Mouse (Mus musculus) lung, postnatal 10 days (tissue): ENCODE measurements at regions not wholly inside any gene's neighbourhood (a gene's known extent, or its start where the extent isn't known, plus 50 kb on each side); places are given as distances from the start of the nearest gene placed in this dataset.
A peak's percentile ranks its signal among the peaks of the same experiment; 100 is the strongest.

Source experiments
- DNase-seq: peaks from one replicate; pipeline ENCODE4 v3.0.0; 2021

DNA sequence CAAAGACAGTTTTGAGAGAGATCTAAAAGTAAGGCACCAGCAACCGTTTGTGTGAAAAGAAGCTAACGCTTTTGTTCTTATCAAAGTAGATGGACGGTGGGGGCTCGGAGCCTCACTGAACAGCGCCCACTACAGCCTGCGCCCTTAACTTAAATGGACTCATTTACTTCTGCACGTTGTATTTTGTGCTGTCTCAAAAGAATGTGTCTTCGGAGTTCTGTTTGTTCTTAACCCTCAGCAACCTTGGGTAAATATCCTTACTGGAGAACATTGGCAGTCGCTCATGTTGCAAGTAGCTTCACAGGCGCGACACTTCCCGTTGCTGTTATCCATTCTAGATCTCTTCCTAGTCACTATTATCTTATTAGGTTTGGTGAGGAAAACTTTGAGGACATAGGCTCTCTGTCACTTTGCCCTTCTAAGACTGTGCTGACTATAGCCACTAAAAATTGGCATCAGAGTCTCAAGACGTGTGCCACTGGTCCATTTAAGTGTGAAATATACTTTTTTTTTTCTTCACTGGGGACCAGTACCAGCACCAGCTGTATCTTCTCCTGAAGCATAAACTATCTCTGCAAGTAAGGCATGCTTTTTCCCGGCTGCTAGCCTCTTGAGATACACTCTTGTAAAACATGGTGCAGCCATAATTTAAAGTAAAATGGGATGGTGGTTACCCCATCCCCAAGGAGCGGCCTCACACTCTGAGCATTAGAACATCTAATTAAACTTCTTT, 507.0 kb upstream of the Kif2a start:
- DNase-seq, result peak; percentile 64

DNA sequence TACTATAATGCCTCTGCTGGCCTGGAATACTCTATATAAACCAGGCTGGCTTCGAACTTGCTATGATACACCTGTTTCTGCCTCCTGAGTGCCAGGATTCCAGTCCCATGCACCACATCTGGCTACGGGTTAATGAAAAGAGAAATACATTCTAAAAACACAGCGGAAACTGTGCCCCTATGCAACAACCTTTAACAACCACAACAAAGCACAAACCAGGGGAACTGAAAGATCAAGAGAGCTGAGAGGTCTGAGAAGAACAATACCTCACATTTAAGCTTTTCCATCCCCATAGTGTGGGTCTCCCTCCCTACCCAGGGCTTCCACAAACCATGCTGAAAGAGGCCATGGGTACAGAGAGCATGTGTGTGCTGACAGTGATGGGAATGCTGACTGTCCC, 501.0 kb upstream of the Kif2a start:
- DNase-seq, result no peak

DNA sequence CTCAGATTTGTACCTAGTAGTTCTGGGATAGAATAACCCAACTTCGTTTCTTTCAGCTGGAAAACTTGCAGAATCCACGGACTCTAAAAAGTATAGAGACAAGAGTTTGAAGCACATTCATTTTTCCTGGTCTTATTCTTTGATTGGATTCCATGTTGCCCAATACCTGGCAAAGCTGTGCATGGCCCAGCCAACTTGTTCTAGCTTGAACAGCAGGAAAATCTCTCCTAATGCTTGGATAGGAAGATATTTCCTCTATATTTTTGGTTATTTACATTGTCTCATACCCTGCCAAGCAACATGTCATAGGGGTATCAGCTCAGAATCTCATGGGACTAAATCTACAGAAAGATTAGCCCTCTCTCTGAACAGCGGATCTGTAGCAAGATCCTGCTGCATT, 492.3 kb upstream of the Kif2a start:
- DNase-seq, result peak; percentile 27

DNA sequence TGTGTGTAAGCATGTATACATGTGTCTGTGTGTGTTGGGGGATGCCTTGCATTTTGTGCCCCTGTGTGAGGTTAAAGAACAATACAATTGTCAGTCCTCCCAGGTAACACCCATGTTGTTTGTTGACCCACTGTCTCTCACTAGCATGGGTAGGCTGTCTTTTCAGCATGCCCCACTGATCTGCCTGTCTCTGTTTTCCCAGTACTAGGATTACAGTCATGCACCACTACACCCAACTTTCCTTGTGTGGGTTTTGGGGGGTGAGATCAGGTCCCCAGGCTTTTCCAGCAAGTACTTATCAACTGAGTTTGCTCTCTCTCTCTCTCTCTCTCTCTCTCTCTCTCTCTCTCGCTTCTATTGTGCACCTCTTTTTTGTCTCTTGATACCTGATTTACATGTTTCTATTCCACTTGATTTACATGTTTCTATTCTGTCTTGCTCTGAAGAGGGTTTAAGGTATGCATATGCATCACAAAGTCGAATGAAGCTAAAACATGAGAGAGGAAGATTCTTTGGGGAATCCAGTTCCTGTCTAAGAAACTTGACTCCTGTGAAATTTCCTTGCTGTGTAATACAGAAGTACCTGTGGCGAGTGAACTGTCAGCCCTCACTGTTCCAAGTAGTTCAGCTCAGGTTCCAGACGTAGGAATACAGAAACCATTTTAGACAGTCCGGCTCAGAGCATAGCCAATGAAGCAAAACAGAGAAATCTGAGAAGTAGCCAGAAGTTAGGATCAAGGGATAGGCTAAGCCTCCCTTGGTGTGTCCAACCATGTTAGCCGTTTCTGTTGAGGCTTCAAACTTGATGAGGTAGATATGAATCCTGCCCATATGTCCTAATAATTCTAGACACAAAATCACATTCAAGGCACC, 491.6 kb upstream of the Kif2a start:
- DNase-seq, result no peak

DNA sequence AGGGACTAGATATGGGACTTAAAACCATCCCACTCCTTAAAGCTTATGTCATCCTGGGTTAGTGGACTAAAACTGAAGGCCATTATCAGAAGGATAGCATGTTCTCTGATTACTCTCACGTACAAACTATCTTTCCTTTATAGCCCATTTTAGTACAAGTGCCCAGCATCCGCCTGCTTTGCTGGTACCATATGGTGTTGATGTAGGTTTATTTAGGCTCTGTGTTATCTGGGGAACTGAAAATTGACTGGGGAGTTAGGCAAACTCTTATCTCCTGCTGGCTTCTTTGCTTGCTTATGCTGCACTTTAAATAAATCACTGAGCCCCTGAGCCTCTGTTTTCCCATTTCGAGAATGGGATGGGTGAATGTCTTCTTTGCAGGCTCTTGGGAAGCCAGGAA, 485.4 kb upstream of the Kif2a start:
- no peak for DNase-seq

DNA sequence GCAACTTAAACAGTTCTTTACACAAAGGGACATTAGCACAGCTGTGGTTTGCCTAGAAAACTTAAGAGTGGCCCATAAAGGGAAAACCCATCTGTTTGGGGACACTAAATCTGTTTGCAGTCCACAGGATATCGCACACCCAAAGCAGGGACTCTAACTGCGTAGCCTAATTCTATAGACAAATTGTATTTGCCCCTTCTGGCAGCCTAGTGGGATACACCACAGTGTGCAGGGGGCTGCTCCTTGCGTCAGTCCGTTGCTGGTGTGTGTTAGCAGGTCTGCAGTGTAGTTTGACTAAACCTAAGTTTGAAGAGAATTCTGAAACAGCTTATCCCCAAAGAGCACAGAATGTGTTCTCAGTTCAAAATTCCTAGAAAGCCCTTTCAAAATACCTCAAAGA, 484.9 kb upstream of the Kif2a start:
- no peak for DNase-seq

DNA sequence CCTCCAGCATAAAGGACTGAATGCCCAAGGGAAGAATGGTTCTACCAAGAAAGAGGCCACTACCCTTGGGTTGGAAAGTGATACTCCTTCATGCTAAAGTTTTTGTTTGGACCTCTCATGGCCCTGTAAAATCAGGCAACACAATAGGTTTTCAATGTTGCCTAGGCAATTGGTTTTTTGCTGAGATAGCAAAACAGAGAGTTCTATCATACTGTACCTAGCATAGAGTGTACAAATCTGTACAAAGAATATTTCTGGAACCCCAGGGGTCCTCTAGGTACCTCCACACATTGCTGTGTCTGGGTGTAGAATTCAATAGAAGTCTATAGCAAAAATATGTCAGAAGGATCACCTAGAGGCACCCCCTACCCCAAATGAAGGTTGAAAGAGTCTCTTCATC, 483.4 kb upstream of the Kif2a start:
- DNase-seq, result no peak

DNA sequence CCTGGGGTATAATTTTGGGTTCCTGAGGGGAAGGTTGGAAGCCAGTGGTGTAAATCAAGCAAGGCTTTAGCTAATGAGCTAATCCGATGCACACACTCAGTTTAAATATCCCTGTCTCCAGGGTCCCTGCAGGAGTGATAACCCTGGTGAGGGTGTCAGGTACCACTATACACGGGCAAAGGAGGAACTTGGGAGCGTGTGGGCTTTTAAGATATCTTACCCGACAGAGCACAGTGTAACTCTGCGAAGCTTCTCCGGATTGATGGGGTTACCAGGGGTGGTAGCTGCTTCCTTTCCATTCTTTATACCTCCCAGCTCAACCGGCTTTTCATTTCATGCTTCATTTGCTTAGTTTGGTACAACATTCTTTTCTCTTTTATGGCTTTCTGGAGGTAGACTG, 480.3 kb upstream of the Kif2a start:
- no peak for DNase-seq

DNA sequence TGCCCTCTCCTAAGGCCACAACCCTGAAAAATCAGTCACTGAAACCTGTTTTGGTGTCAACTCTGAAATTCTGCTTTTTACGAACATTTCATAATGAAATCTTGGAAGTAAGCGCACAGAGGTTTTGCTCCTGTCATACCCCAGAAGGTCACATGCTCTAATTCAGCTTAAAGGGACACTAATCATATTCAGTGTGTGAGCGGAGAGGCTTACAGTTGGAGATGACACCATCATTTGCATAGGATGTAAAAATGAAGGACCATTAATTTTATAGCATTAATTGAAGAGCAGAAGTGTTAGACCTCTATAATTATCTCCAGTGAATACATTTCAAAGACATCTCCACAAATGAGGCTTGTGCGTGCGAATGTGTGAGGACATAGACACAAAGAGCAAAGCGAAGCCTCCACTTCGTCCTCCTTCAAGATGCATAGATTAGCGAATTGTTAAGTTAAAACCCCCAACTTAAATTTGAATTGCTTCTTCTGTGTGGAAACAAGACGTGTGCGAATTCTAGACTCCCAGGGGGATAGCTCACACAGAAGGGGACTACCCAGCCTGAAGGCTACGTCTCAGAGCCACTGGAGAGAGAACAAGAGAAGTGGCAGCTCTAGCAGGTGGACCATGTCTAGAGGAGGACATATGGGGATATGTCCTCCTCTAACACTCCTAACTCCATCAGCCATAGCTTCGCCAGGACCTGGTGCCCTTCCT, 479.0 kb upstream of the Kif2a start:
- DNase-seq, result no peak

DNA sequence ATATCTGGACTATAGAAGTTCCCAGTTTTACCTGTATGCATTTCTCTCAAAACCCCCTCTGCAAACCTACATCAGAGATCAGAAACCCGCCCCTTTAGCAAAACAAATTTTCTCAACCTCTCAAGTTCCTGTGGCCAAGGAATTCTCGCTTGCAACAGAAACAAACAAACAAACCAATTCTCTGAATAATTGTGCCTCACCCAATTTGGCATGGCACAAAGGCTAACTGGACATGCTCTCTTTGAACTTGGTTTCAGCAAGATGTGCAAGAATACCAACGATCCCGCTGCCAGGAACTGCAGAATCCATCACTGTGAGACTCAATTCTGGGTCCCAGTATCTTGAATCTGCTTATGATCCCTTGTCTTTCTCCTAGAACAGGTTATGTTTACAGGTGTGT, 477.4 kb upstream of the Kif2a start:
- peak; percentile 25 for DNase-seq

DNA sequence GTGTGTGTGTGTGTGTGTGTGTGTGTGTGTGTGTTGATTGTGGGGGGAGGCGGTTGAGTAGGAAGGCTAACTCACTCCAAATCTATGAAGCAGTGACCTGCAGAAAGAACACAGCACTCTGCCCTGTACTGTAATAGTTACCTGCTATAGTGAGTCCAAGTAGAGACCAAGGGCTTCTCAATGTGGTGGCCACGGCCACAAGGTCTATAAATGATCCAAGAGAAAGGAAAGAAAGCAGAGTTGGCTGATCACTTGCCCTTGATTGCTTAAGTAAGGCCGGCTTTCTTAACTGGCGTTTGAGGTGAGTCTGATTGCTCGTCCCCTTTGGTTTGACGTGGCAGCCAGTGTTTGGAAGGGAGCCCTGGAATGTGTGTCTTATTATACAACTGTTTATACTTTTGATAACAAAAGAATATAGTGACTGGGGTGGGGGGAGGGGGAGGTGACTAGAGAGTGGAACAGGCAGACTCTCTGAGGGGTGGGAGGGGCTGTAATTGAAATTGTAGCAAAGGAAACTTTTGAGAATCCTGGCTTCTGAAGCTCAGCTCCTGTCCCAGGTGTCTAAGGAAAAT, 473.3 kb upstream of the Kif2a start:
- peak; percentile 72 for DNase-seq

DNA sequence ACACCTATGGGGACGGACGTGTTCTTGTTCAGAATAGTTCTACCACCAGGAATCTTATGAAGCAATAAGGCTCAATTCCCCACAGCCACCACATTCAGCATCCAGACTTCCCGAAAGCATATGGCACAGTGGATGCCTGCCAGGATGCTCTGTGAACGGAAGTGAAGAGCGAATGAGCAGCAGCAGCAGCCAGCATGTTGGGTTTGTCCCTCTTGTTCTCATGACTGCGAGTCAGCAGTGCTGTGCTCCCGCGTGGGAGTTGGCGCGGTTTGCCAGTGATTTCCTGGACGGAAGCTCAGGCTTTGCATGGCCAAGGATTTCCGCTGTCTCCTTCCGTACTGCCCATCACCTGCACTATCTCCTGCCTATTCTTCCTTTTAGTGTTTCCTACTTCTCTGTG, 471.8 kb upstream of the Kif2a start:
- DNase-seq, result peak; percentile 83

DNA sequence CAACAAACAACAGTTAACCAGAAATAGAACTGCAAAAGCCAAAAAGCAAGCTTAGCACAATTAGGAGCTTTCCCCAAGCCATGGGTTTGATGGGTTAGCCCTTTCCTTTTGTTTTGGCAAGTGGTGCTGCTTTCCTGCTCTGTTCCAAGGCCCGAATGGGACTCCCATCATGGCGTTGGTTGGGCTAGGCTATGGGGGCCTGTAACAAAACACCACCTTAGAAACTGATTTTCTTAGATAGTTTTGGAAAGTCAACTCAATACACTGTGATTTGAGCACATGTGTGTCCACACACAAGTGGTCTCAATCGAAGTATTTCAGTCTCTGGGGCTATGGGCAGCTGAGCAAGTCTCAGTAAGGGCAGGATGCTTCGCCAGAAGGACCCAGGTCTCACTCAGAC, 470.5 kb upstream of the Kif2a start:
- DNase-seq, result no peak

DNA sequence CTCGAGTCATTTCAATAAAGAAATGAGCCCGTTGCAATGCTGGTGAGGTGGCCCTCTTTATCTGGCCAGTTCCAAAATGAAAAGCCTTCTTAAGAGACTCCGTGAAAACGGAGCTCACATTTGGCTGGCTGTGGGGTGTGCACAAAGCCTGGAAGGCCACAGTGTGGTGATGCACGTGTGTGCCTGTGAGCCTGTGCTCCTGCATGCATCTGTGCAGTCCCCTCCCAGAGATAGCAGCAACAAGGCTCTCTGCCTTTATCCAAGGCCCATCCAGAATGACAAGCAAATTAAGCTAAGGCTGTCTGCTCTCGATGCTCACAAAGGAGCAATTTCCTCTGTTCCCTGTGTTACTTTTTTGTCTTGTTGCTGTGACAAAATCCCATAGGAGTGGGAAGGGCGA, 469.5 kb upstream of the Kif2a start:
- DNase-seq, result no peak

DNA sequence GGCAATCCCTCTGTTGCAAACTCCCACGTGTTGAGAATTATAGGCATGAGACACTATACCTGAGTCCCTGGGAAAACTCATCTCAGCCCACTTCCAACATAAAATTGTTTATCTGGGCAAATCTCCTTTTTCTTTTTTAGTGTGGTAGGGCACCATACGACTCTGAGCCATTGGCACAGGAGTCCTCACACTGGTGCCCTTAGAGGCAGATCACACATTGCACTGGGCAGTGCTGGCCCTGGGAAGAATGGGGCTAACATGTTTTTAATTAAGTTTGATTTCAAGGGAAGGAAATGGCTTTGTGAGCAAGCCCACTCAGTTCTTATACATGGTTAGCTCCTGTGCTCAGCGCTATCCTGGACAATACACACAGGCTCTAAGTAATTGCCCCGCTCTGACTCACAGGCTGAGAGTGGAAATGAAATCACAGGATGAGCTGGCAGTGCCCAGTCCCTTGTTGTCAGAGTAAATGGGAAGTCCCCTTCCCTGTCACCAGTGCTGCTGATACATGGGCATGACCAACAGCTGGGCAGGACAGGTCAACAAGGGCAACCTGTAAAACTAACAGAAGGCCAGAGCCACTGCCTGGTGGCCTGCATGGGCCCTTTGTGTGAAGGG, 463.6 kb upstream of the Kif2a start:
- DNase-seq, result peak; percentile 33

DNA sequence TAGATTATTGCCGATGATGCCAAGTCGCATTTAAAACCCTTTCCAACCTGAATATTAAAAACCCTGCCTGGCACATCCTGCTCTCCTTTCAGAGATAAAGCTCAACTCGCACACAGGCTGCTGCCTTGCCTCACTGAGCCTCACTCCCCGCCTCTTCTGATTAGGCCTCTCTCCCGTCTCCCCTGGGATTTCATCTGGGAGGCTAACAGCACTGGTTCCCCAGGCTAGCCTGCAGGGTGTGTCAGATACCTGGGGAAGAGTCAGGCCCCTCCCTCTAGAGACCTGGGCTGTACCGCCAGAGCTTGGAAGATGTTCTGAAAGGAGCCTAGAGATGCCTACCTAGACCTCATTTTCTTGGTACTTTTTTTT, 462.7 kb upstream of the Kif2a start:
- DNase-seq, result no peak

DNA sequence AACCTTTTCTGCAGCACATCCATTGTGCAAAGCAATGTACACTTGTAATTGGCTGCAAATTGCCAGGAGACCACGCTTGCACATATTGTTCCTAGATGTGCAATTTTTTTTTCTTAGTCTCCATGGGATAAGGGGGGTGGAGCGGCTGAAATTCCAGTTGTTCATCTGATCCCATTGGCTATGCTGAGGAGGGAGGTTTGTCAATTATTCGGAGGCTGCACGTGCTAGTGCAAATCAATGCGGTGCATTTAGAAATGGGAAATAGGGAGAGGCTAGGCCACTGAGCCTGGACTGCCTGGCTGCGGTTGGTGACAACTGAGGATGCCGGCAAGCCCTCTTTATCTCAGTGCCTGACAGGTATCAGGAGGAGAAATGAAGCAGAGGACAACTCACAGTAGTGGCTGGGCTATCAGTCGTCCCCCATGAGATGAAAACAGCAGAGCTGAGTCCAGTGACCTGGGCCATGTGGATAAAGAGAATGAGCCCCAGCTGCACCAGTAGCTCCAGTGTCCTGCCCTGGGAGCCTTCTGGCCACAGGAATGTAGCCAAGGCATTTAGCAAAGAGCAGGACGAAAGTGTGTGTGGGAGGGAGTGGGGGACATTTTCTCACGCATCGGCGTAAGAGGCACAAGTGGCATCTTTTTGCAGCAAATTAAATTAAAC, 462.2 kb upstream of the Kif2a start:
- no peak for DNase-seq

DNA sequence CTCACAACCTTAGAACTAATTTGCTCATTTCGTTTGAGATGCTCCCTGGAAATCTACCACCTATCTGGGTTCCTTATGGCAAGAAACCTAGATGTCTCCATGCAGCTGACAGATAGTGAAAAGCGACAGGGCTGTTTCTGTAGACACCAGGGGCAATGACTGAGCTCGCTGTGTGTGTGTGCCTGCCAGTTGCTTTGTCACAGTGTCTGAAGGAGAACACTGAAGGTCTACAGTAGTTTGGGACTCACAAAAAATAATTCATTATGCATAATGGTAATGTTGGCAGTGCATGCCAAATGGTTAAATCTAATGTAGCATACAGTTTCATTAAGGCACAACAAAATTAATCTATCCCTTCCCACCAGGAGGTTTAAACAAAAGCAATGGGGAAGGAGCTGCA, 453.2 kb upstream of the Kif2a start:
- no peak for DNase-seq

DNA sequence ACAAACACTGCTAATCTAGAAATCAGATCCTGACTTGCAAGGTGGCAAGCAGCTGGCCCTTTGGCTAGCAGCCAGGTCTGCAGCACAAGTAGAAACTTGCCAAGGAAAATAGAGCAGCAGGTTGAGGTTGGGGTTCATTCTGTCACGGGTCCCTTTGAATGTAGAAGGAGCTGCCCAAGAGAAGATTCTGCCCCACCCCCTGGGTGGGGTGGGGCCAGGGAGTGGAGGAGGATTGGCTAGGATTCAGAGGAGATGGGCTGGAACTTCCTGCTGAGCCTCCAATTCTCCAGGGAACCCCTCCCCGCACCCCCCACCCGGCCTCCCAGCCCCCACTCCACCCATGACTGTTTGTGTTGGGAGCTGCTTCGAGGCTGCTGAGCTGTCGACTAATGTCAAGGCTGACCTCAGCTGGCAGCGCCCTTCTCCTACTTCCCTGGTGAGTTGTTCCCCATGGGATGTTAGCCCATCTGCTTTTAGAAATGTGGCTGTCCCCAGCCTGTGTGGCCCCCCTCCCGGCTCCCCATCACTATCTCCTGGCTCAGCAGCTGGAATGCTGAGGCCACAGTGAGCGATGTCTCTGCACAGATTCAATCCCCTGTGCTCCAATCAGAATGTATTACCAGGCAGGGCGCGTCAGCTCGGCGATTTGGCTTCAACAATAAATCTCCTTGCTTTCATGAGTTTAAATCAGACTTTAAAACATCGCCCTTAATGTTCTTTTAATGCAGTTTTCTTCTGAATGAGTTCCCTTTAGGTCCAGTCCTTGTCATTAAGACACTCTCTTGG, 447.8 kb upstream of the Kif2a start:
- DNase-seq, result peak; percentile 80

DNA sequence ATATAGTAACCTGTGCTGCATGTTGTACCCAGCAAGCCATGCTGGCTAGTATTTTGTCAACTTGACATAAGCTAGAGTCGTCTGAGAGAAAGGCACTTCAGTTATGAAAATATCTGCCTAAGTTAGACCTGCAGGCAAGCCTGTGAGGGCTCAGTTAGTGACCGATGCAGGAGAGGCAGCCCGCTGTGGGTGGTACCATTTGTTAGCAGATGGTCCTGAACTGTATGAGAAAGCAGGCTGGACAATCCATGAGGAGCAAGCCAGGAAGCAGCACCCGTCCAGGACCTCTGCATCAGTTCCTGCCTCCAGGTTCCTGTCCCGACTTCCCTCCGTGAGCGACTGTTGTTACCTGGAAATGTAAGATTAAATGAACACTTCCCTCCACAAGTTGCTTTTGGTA, 440.9 kb upstream of the Kif2a start:
- no peak for DNase-seq

DNA sequence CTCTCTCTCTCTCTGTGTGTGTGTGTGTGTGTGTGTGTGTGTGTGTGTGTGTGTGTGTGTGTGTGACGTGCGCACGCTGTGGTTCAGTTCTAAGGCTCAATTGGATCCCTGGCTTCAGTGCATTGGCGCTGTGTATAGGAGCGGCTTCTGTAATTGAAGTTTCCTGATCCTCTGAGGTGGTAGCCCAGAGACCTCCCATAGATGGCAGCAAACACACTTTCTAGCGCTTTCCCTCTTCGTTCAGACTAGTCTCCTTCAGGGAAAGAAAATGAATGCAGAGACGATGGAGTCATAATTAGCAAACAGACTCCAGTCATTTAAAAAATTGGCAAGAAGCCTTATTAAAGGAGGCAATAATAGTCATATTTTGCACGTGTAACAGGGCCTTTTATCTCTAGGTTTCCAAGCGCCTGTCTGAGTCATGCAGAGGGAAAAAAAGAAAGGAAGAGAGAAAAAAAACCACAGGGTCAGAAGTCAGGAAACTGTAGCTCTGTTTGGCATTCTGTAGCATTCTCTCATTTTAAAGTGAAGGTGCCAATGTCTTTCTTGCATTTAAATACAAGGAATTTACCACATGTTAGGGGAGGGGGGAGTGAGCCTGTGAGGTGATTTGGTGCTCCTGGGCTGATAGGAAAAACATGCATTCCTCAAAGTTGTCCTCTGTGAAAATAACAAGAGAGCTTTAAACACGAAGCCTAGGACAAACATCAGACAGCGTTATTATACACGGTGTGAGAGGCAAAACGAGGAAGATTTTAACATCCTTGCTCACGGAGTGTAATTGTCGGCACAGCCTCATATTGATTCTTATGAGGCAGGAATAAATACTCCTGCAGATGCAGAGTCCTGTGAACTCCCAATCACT, 439.4 kb upstream of the Kif2a start:
- peak; percentile 85 for DNase-seq
